Mouse (Mus musculus): ENCODE measurements around the gene Ccm2l.

GRCm38 (mm10) chr2:153120126-153120525, 54.4 kb downstream of the Ccm2l start:
- TF ChIP-seq CTCF (IDR thresholded peaks at IDR 0.05; ENCODE audit: insufficient read depth, low read depth, low read length) = no peak
- TF ChIP-seq POLR2A (IDR thresholded peaks at IDR 0.05; ENCODE audit: insufficient read depth, low read depth, low read length) = no peak

Measured in olfactory bulb, adult 2 months (tissue).